In genomic region chr15:85903826-85904225, GRCm38 (mm10) we compare ENCODE assay signal across 13 mouse cellular contexts. TPM values are rescaled to one million over a fixed set of nuclear protein-coding genes. Genes with fewer than 3 reads are reported as not detected.
DNase-seq lines count a peak whose midpoint lies in the region; ATAC-seq and TF ChIP-seq lines count a peak whose summit lies in the region.
"Had no signal": no experiment of that assay in that cellular context is flagged by ENCODE, and none has a peak within 500 bp of the region (broad histone marks: within the 10 kb centered on the region; RNA-seq: fewer than 3 reads in every experiment).

No protein-coding gene starts in this region.

- TF ChIP-seq CTCF in gastrocnemius, adult 2 months (IDR thresholded peaks at IDR 0.05), result peak; percentile 45
- TF ChIP-seq CTCF in lung, adult 2 months (IDR thresholded peaks at IDR 0.05; ENCODE audit: insufficient read depth, low read length), result peak; percentile 42; the same call in 1 of the 2 replicates

- no peak for DNase-seq in gastrocnemius, adult 2 months
- no peak for DNase-seq in gastrocnemius, adult 8-10 months (ENCODE audit: low spot score in 2 of 2)
- no peak for DNase-seq in lung, adult 2 months
- DNase-seq in lung, adult 18-20 months, result no peak
- peak; percentile 30 for DNase-seq in MN1 (ENCODE audit: low spot score)
- no peak for DNase-seq in adipocyte (ENCODE audit: low spot score)
- no peak for DNase-seq in urinary bladder, adult 2 months (ENCODE audit: low spot score)
- DNase-seq: adrenal gland, adult 8-10 months; cerebellum, adult 9-11 months had no signal

- intact Hi-C loops in gastrocnemius, adult 2 months (cut with DNase I), result no loop called here

- ATAC-seq in megakaryocyte progenitor cell, adult 5-6 weeks (replicated peaks; ENCODE audit: poor library complexity), result peak; percentile 50
- ATAC-seq: midbrain, embryonic 16.5 days had no signal

- H3K4me1 ChIP-seq in lung, adult 2 months (ENCODE audit: control insufficient read depth, insufficient read depth, low read length), result no peaks in the 10 kb centered on the region
- H3K4me1 ChIP-seq: limb, embryonic 15.5 days had no signal

- no peak for TF ChIP-seq POLR2A in lung, adult 2 months (IDR thresholded peaks at IDR 0.05; ENCODE audit: borderline replicate concordance, extremely low read depth, low read depth, low read length)

- WGBS in lung, adult 2 months, result 62% methylated on average over 8 of the region's 8 CpGs

- no peak overlapping the region for H3K4me3 ChIP-seq in gastrocnemius, adult 2 months
- H3K4me3 ChIP-seq in lung, adult 2 months (replicated peaks; ENCODE audit: extremely low read depth, low read depth, low read length), result no peak overlapping the region
- H3K4me3 ChIP-seq: hindbrain, embryonic 12.5 days; limb, embryonic 15.5 days had no signal

- no peak overlapping the region for H3K27ac ChIP-seq in gastrocnemius, adult 2 months
- H3K27ac ChIP-seq: hindbrain, embryonic 12.5 days; limb, embryonic 15.5 days had no signal

RNA-seq across cellular contexts. Expression of gene Trmu, which starts 24.7 kb away (rescaled TPM):
- 10 to 100 TPM in 1 of 2 experiments, 1 to 10 TPM in 1; 9.5 to 15.2 TPM for total RNA-seq in gastrocnemius, adult 2 months (2021)
- 10 to 100 TPM in 2 of 4 experiments, 1 to 10 TPM in 2; 7.7 to 14.1 (median 9.8) TPM for total RNA-seq in gastrocnemius, adult 8-10 months (2022)
- 32.6 and 43.9 TPM in 2 replicates for polyA plus RNA-seq in lung, adult 2 months (2012; rRNA removed)
- 7.4 and 7.6 TPM in 2 replicates for total RNA-seq in megakaryocyte progenitor cell, adult 5-6 weeks (2015)
- total RNA-seq in megakaryocyte progenitor cell, adult 5-6 weeks (2017), result 22.6 and 24.7 TPM in 2 replicates
- 34.5 and 40.4 TPM in 2 replicates for polyA plus RNA-seq in urinary bladder, adult 2 months (2012; rRNA removed)

RNA-seq across cellular contexts. Expression of gene Gtse1, which starts 44.3 kb away (rescaled TPM):
- total RNA-seq in gastrocnemius, adult 2 months (2021), result under 1 TPM in 1 of 2 experiments, not detected in 1; 0.14 TPM
- total RNA-seq in gastrocnemius, adult 8-10 months (2022), result under 1 TPM in 1 of 4 experiments, not detected in 3; 0.13 TPM
- 1.0 and 2.0 TPM in 2 replicates for polyA plus RNA-seq in lung, adult 2 months (2012; rRNA removed)
- total RNA-seq in megakaryocyte progenitor cell, adult 5-6 weeks (2015), result 15.3 and 18.1 TPM in 2 replicates
- 16.9 and 18.6 TPM in 2 replicates for total RNA-seq in megakaryocyte progenitor cell, adult 5-6 weeks (2017)
- polyA plus RNA-seq in urinary bladder, adult 2 months (2012; rRNA removed), result 6.7 and 7.2 TPM in 2 replicates

Comparison
In these comparisons a context has a peak if more than half of its experiments do, and no peak if none do; other contexts are left out.
1. RNA of gene Gtse1, which starts 44.3 kb away (total RNA-seq): 15.3 to 18.6 TPM in megakaryocyte progenitor cell, adult 5-6 weeks; 0.14 TPM in gastrocnemius, adult 2 months and 0.13 TPM in gastrocnemius, adult 8-10 months; every median in the first group is over 10 times any median in the second.